Comparison of ENCODE assay signal across 8 mouse cellular contexts in the genomic region with DNA sequence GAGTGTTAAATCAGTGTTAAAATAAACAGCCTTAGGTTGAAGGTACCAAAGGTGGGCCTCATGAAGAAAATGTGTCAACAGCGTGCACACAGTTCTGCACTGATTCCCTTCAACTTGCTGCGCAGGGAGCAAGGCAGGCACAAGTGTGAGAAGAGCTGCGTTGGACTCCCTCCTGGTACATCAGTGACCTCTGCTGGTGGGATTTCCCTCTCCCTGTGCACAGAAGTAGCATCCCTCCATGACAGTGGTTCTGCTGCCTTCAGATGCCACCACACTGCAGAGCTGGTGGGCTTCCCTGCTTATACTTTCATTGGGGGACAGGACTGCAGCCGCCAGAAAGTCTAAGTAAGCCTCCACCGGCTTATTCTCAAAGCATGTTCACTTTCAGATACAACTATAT. TPM values are rescaled to one million over a fixed set of nuclear protein-coding genes. Genes with fewer than 3 reads are reported as not detected.
A peak's percentile ranks its signal among the peaks of the same experiment; 100 is the strongest.
DNase-seq lines count a peak whose midpoint lies in the region; ATAC-seq and TF ChIP-seq lines count a peak whose summit lies in the region.

No protein-coding gene starts in this region.

- no peaks in the 10 kb centered on the region for H3K79me2 ChIP-seq in CH12.LX (replicated peaks; ENCODE audit: control insufficient read depth, extremely low read depth, insufficient read depth, poor library complexity, severe bottlenecking)

- peaks cover 3 to 23% of the 10 kb centered on the region in 2 experiments; a peak in 2 of 4 replicates for H3K4me1 ChIP-seq in CH12.LX (ENCODE audit: control insufficient read depth in 1 of 2, insufficient read depth in 2 of 2)
- no peaks in the 10 kb centered on the region for H3K4me1 ChIP-seq in cortical plate, adult 2 months (ENCODE audit: control insufficient read depth, insufficient read depth, low read length)

- H3K27ac ChIP-seq in CH12.LX (ENCODE audit: insufficient read depth, low read depth): no peak overlapping the region
- H3K27ac ChIP-seq in cortical plate, adult 2 months (ENCODE audit: insufficient read depth, low read length): no peak overlapping the region

- H3K36me3 ChIP-seq in CH12.LX (replicated peaks in 1 of 2; ENCODE audit: control insufficient read depth in 1 of 2, insufficient read depth in 1 of 2, low read length in 1 of 2): no peaks in the 10 kb centered on the region

- peak; percentile 54 for ATAC-seq in megakaryocyte, adult 5-6 weeks (ENCODE audit: poor library complexity, severe bottlenecking)
- no peak for ATAC-seq in erythroid progenitor cell, adult 5-6 weeks (replicated peaks; ENCODE audit: low FRiP score, poor library complexity, severe bottlenecking)

- in situ Hi-C loops in CH12.LX (cut with MboI; ENCODE audit: low pct_ligation_motif_present, low pct_unique_long_range_greater_than_20kb, low sequenced_read_pairs): no loop called here

- H3K4me3 ChIP-seq in CH12.LX (replicated peaks in 1 of 3; ENCODE audit: low read depth in 2 of 3, low read length in 2 of 3, poor library complexity in 1 of 3): no peak overlapping the region
- no peak overlapping the region for H3K4me3 ChIP-seq in cortical plate, adult 2 months (ENCODE audit: insufficient read depth, low read length)

- no peak overlapping the region for H3K4me2 ChIP-seq in CH12.LX (ENCODE audit: insufficient read depth, low read depth, poor library complexity, severe bottlenecking)

- no peak overlapping the region for H3K9ac ChIP-seq in CH12.LX (ENCODE audit: insufficient read depth, low read depth)

- TF ChIP-seq POLR2A in CH12.LX (IDR thresholded peaks at IDR 0.05; ENCODE audit: low read depth, low read length): no peak
- TF ChIP-seq POLR2A in cortical plate, adult 2 months (IDR thresholded peaks at IDR 0.05; ENCODE audit: extremely low read depth, insufficient read depth, low read length): no peak

- H3K27me3 ChIP-seq in CH12.LX (replicated peaks): no peaks in the 10 kb centered on the region

- TF ChIP-seq RAD21 in CH12.LX (IDR thresholded peaks at IDR 0.05; ENCODE audit: low read depth, low read length): peak; percentile 89

- TF ChIP-seq EP300 in CH12.LX (IDR thresholded peaks at IDR 0.05; ENCODE audit: low read length): no peak

- peak; percentile 69 to 85 for TF ChIP-seq CTCF in CH12.LX (conservative IDR thresholded peaks at IDR 0.05 in 1 of 2, IDR thresholded peaks at IDR 0.05 in 1 of 2; ENCODE audit: low read depth in 2 of 2, low read length in 2 of 2)
- TF ChIP-seq CTCF in cortical plate, adult 2 months (IDR thresholded peaks at IDR 0.05; ENCODE audit: extremely low read depth, insufficient read depth, low read length): peak; percentile 90

- no peaks in the 10 kb centered on the region for H3K9me3 ChIP-seq in CH12.LX (replicated peaks; ENCODE audit: low read length)

- dilution Hi-C loops in CH12.LX (cut with MboI; ENCODE audit: extremely low pct_ligation_motif_present, extremely low pct_unique_long_range_greater_than_20kb, low sequenced_read_pairs): no loop called here

- peak; percentile 78 for DNase-seq in CH12.LX (ENCODE audit: extremely low read depth)
- peak; percentile 71 for DNase-seq in adipocyte (ENCODE audit: low spot score)
- DNase-seq in heart, postnatal 14 days: peak; percentile 63 to 78
- peak; percentile 67 to 78 for DNase-seq in layer of hippocampus, adult 8-10 months (ENCODE audit: low spot score in 2 of 2)
- DNase-seq in right cerebral cortex, postnatal 25 days: peak; percentile 67

- intact Hi-C loops in heart, postnatal 14 days (cut with DNase I): loop anchor here (1.0 to 5.0 kb wide), 4 partner anchors 36 to 151 kb away; partner anchors contain the start of gene Rasa2

TF ChIP-seq in CH12.LX, 34 proteins besides CTCF, POLR2A, EP300 and RAD21:
- TF ChIP-seq BHLHE40 (IDR thresholded peaks at IDR 0.05; ENCODE audit: low read depth, low read length): no peak
- no peak for TF ChIP-seq TBP (conservative IDR thresholded peaks at IDR 0.05; ENCODE audit: low read depth, low read length)
- TF ChIP-seq HCFC1 (IDR thresholded peaks at IDR 0.05; ENCODE audit: low read depth, low read length): no peak
- TF ChIP-seq SMC3 (IDR thresholded peaks at IDR 0.05; ENCODE audit: low read depth, low read length): peak; percentile 93
- TF ChIP-seq ZMIZ1 (IDR thresholded peaks at IDR 0.05; ENCODE audit: low read depth, low read length): no peak
- peak; percentile 33; the same call in 1 of the 2 replicates for TF ChIP-seq NRF1 (IDR thresholded peaks at IDR 0.05; ENCODE audit: low read depth, low read length)
- no peak for TF ChIP-seq PAX5 (IDR thresholded peaks at IDR 0.05; ENCODE audit: low read length)
- no peak for TF ChIP-seq GABPA (IDR thresholded peaks at IDR 0.05; ENCODE audit: insufficient replicate concordance, low read depth, low read length)
- 0 out of 2 replicates have a peak, but pooled peaks have one; percentile 26 for TF ChIP-seq MEF2A (IDR thresholded peaks at IDR 0.05; ENCODE audit: borderline replicate concordance, low read depth, low read length)
- no peak for TF ChIP-seq NELFE (IDR thresholded peaks at IDR 0.05; ENCODE audit: low read depth, low read length)
- TF ChIP-seq ZC3H11A (IDR thresholded peaks at IDR 0.05; ENCODE audit: low read depth, low read length): peak; percentile 35; the same call in 1 of the 2 replicates
- no peak for TF ChIP-seq KAT2A (IDR thresholded peaks at IDR 0.05; ENCODE audit: insufficient replicate concordance, low read length)
- TF ChIP-seq IRF4 (IDR thresholded peaks at IDR 0.05; ENCODE audit: low read depth, low read length): peak; percentile 49

RNA-seq across cellular contexts. Expression of gene Rasa2, which starts 37.2 kb away (rescaled TPM):
- total RNA-seq in CH12.LX (2012; rRNA removed) (9.8 and 10.2 TPM in 2 replicates), CH12.LX (2014; rRNA removed) (8.9 and 9.7 TPM in 2 replicates)
- 8.7 and 9.8 TPM in 2 replicates for polyA plus RNA-seq in CH12.LX (2012; ENCODE audit: insufficient read length, low read depth)
- polyA plus RNA-seq in cortical plate, adult 2 months (2012; rRNA removed): 10.1 and 10.7 TPM in 2 replicates
- 1 to 10 TPM; 8.5 to 8.9 TPM for total RNA-seq in heart, postnatal 14 days (2021)
- 10 to 100 TPM; 31.5 to 38.3 (median 36.4) TPM for total RNA-seq in layer of hippocampus, adult 8-10 months (2022)
- total RNA-seq in megakaryocyte, adult 5-6 weeks (2015): 14.5 and 16.9 TPM in 2 replicates
- 12.2 and 15.2 TPM in 2 replicates for total RNA-seq in megakaryocyte, adult 5-6 weeks (2017)
- 4.0 and 7.5 TPM in 2 replicates for total RNA-seq in erythroid progenitor cell, adult 5-6 weeks (2015; ENCODE audit: low replicate concordance)
- 6.3 and 8.9 TPM in 2 replicates for total RNA-seq in erythroid progenitor cell, adult 5-6 weeks (2017; ENCODE audit: low replicate concordance)
